Mouse (Mus musculus): ENCODE results near the gene Wfdc13. TPM values are rescaled to one million over a fixed set of nuclear protein-coding genes. Genes with fewer than 3 reads are reported as not detected.

The Wfdc13 gene
- total RNA-seq (2021): not detected
- polyA plus RNA-seq (2012; rRNA removed): 0.13 TPM in 1 of 2 replicates, not detected in the other
- long read RNA-seq: 0 reads

- DNase-seq: no peak
Measured at GRCm38 (mm10) chr2:164684807-164685206, at the start of gene Wfdc13. Gene Wfdc13, plus strand, starts transcription at chr2:164685107.

GRCm38 (mm10) chr2:164635266-164635665 lies 49.6 kb upstream of the Wfdc13 start:
- no peak for DNase-seq

- DNase-seq: no peak
Measured at GRCm38 (mm10) chr2:164638696-164639095, 46.2 kb upstream of the Wfdc13 start, which contains the start of gene Wfdc16. Gene Wfdc16, minus strand, starts transcription at chr2:164638796.

DNA sequence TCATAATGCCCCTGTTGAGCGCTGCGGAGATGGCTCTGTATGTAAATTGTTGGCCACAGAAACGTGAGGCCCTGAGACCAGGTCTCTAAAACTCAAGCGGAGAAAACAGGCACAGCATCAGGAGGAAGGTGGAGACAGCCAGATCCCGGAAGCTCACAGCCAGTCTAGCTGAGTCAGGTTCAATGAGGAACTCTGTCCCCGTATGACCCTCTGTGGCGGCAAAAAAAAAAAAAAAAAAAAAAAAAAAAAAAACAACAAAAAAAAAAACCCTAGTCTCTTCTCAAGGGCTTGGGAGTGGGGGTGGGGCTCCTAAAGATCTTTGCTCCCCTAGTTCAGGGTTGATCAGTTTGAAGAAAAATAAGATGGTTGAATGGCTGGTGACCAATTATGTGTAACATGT lies 43.8 kb upstream of the Wfdc13 start:
- no peak for DNase-seq

DNA sequence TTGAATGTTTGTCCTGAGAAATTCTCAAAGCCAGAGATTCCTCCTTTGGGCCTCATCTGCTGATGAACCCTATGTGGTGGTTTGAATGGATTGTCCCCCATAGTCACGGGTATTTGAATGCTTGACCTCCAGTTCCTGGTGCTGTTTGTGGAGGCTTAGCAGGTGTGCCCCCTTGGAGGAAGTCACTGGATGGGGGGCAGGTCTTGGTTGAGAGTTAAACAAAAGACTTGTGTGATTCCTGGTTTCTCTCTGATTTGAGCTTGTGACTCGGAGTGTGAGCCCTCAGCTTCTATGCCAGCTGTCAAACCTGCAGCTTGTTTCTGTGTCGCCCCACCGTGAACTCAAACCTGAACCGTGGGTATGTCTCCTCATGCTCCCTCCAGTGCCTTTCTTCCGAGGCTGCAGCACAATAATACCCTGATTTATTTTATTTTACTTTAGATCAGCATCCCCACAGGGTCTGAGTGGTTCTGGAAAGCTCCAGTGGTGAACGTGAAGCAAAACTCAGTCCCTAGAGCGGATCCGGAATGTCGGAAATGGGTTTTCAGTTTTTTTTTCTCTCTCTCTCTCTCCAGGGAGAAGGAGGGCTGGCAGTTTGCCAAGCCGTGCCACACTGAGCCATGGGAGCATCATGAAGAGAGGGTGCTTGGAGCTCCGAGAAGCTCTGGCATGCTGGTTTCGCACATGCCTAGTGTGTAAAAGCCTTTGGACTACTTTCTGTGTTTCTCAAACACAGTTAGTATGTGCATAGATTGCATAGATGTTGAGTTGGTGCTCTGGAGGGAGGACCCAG lies 42.8 kb upstream of the Wfdc13 start:
- DNase-seq: no peak

GRCm38 (mm10) chr2:164655858-164656257 lies 29.0 kb upstream of the Wfdc13 start, which contains the start of gene Wfdc10:
Gene Wfdc10, plus strand, starts transcription at chr2:164656046.
- peak; percentile 38 for DNase-seq

GRCm38 (mm10) chr2:164656483-164656882 lies 28.4 kb upstream of the Wfdc13 start, which contains the start of gene Wfdc9:
Gene Wfdc9, minus strand, starts transcription at chr2:164656583.
- DNase-seq: no peak

GRCm38 (mm10) chr2:164664851-164665250 lies 20.1 kb upstream of the Wfdc13 start:
- DNase-seq: no peak

- no peak for DNase-seq
Measured at GRCm38 (mm10) chr2:164670261-164670660, 14.6 kb upstream of the Wfdc13 start.

GRCm38 (mm10) chr2:164670938-164671337 lies 14.0 kb upstream of the Wfdc13 start:
- DNase-seq: no peak

DNA sequence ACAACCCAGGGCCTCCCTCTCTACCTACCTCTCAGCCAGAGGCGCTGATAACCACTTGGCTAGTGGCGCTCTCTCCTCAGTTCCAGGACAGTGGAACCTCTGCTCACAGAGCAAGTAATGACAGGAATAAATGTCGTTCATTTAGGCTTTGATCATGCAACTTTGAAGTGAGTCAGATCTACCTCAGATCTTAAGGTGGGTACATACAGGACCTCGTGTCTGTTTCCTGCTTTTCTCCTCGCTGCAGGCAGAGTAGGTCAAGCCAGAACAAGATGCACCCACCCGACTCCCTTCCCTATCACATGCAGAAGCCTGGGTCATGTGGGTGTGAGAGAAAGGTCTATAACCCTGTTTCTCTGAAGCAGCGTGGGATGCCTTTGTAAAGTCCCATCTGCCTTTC lies 10.9 kb upstream of the Wfdc13 start, which contains the start of gene Wfdc11:
Wfdc11 (minus strand) TSS at position 101 of the 400 bp plus-strand sequence.
- DNase-seq: no peak

DNA sequence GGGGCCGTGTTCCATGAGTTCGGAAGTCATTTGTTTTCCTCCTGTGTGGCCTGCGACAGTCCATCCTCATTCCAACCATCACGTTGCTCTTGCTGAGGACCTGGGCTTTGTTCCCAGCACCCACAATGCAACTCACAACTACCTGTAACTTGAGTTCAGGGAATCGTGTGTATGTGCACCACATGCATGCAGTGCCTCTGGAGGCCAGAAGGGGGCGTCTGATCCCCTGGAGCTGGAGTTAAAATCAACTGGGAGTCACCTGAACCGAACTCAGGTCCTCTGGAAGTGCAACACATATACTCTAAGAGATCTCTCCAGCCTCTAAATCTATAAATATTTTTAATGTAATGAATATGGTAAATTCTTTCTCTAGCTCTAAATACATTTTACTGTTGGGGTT lies 8.8 kb upstream of the Wfdc13 start:
- DNase-seq: no peak

DNA sequence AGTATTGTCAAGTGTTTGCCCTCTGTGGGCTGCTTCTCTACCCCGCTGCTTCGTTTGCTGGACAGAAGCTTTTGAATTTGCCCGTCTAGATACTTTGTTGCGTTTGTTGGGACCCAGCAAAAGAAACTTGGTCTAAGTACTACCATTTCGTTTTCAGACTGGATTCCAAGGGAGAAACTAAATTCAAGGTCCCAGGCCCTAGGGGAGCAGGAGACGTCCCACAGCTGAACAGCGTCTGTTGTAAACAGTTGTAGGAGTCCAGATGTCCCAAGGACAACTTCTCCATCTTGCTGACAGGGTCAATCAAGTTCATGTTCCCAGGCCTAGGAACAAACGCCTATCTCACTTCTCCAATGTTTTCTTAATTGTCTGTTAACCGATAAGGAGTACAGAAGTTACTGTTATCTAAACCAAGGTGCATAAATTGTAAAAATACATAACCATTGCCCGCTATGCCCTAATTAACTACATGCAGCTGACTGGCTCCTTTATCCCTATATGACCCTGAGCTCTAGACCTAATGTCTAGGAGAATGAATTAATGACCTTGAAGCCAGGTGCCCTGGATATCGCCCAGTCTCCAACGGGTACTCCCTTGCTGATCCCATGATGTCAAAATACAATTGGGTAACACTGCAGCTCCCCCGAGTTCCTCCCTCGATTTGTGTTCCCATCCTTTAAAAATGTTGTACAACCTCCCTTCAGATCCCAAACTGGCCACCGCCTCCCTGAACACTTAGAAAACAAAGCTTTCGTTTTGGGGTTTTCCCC lies 7.8 kb upstream of the Wfdc13 start:
- no peak for DNase-seq

GRCm38 (mm10) chr2:164678848-164679625 lies 5.9 kb upstream of the Wfdc13 start:
- DNase-seq: peak; percentile 63

DNA sequence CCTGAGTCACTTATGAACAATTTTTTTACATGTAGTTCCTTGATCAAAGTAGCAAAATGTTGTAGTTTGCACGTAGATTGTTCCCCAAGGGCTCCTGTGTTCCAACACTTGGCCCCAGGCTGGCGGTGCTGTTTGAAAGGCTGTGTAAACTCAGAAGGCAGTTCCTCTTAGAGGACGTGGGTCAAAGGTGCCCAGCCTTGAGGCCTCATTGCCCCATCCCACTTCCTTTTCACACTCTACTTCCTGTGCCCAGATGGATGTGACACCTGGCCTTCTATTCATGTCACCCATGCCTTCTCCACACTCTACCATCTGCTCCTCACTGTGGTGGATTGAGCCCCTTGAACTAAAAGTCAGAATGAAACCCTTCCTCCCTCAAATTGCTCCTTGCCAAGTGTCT lies 5.0 kb upstream of the Wfdc13 start:
- no peak for DNase-seq

- DNase-seq: no peak
Measured at GRCm38 (mm10) chr2:164698201-164698600, 13.3 kb downstream of the Wfdc13 start, which contains the start of gene Spint4. Gene Spint4, plus strand, starts transcription at chr2:164698501.

GRCm38 (mm10) chr2:164700959-164701358 lies 16.1 kb downstream of the Wfdc13 start:
- DNase-seq: no peak

GRCm38 (mm10) chr2:164701761-164702160 lies 16.9 kb downstream of the Wfdc13 start:
- no peak for DNase-seq

GRCm38 (mm10) chr2:164704235-164704634 lies 19.3 kb downstream of the Wfdc13 start:
- no peak for DNase-seq

GRCm38 (mm10) chr2:164705328-164705727 lies 20.4 kb downstream of the Wfdc13 start:
- no peak for DNase-seq

- DNase-seq: no peak
Measured at GRCm38 (mm10) chr2:164705991-164706390, 21.1 kb downstream of the Wfdc13 start.

DNA sequence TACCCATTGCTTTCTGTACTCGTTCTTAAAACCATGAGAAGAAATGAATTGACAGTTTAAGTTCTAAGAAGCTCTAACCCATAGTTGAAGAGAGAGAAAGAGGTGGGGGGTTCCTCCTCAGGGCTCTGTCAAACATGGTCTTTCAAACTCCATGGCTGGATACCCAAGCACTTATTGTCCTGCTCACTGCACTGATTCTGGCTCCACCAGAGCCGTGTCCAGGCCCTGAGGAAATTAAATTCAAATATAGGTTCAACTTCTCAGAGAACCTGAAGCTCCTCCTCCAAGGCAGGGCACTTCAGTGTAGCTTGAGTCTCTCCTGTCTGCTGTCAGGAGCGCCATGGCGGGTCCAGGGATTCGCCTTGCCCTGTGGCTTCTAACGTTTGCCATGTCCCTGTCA lies 30.1 kb downstream of the Wfdc13 start, which contains the start of gene Spint5:
Spint5 (plus strand) TSS at position 301 of the 400 bp plus-strand sequence.
- DNase-seq: no peak
